9 mouse cellular contexts compared by ENCODE assay signal in genomic region chr10:76961790-76962489, GRCm38 (mm10). TPM values are rescaled to one million over a fixed set of nuclear protein-coding genes. Genes with fewer than 3 reads are reported as not detected.
A peak's percentile ranks its signal among the peaks of the same experiment; 100 is the strongest.
DNase-seq lines count a peak whose midpoint lies in the region; ATAC-seq lines count a peak whose summit lies in the region.
"Had no signal": no experiment of that assay in that cellular context is flagged by ENCODE, and none has a peak within 500 bp of the region (broad histone marks: within the 10 kb centered on the region; RNA-seq: fewer than 3 reads in every experiment).

Gene Pcbp3, minus strand, starts transcription at chr10:76961887.

- no peaks in the 10 kb centered on the region for H3K9me3 ChIP-seq in heart, embryonic 11.5 days (replicated peaks; ENCODE audit: control insufficient read depth, low read length)
- H3K9me3 ChIP-seq in kidney, embryonic 15.5 days (replicated peaks), result no peaks in the 10 kb centered on the region
- no peaks in the 10 kb centered on the region for H3K9me3 ChIP-seq in limb, embryonic 15.5 days

- H3K27me3 ChIP-seq in heart, embryonic 11.5 days (ENCODE audit: control insufficient read depth, insufficient read depth, low read length), result no peaks in the 10 kb centered on the region
- H3K27me3 ChIP-seq in kidney, embryonic 15.5 days, result 0 out of 2 replicates have a peak, but pooled peaks cover 4% of the 10 kb centered on the region
- H3K27me3 ChIP-seq in limb, embryonic 15.5 days, result no peaks in the 10 kb centered on the region

- peak within 1 kb of the TSS; percentile 80 for H3K4me3 ChIP-seq in brown adipose tissue, adult 24 weeks (ENCODE audit: insufficient read depth, low read depth, low read length)
- peak within 1 kb of the TSS; percentile 50 for H3K4me3 ChIP-seq in heart, embryonic 11.5 days (ENCODE audit: low read depth, low read length)
- peak within 1 kb of the TSS; percentile 78 for H3K4me3 ChIP-seq in kidney, embryonic 15.5 days (replicated peaks)
- peak within 1 kb of the TSS; percentile 67 for H3K4me3 ChIP-seq in limb, embryonic 15.5 days

- H3K27ac ChIP-seq in brown adipose tissue, adult 24 weeks (replicated peaks; ENCODE audit: low read depth, low read length), result no peak within 1 kb of the TSS
- H3K27ac ChIP-seq in heart, embryonic 11.5 days (ENCODE audit: low read depth, low read length), result no peak within 1 kb of the TSS
- peak within 1 kb of the TSS; percentile 74 for H3K27ac ChIP-seq in kidney, embryonic 15.5 days
- H3K27ac ChIP-seq in limb, embryonic 15.5 days, result peak within 1 kb of the TSS; percentile 65; the same call in 1 of the 2 replicates

- WGBS in heart, embryonic 11.5 days (ENCODE audit: insufficient replicate concordance), result 2% methylated on average over 59 of the region's 62 CpGs
- 2% methylated on average over 62 of the region's 62 CpGs for WGBS in kidney, embryonic 15.5 days
- 2% methylated on average over 62 of the region's 62 CpGs for WGBS in limb, embryonic 15.5 days

- peak within 1 kb of the TSS; percentile 78 for H3K4me2 ChIP-seq in heart, embryonic 11.5 days
- H3K4me2 ChIP-seq in kidney, embryonic 15.5 days, result peak within 1 kb of the TSS; percentile 99
- H3K4me2 ChIP-seq in limb, embryonic 15.5 days, result peak within 1 kb of the TSS; percentile 99

- H3K36me3 ChIP-seq in heart, embryonic 11.5 days (ENCODE audit: control insufficient read depth, insufficient read depth, low read length), result no peaks in the 10 kb centered on the region
- no peaks in the 10 kb centered on the region for H3K36me3 ChIP-seq in kidney, embryonic 15.5 days
- no peaks in the 10 kb centered on the region for H3K36me3 ChIP-seq in limb, embryonic 15.5 days

- DNase-seq in B cell, adult 2 months, result peak; percentile 97
- peak; percentile 88 to 90 for DNase-seq in monocyte, adult 2 months (ENCODE audit: low read depth in 1 of 2, low spot score in 2 of 2)
- peak; percentile 82 to 89 for DNase-seq in spleen, postnatal 14 days (ENCODE audit: low spot score in 2 of 2)

- ATAC-seq in erythroid progenitor cell, adult 5-6 weeks (replicated peaks; ENCODE audit: low FRiP score, poor library complexity, severe bottlenecking), result peak; percentile 92
- peak; percentile 96 for ATAC-seq in heart, embryonic 11.5 days (replicated peaks; ENCODE audit: insufficient number of reproducible peaks, low FRiP score, low TSS enrichment)
- ATAC-seq in kidney, embryonic 15.5 days (replicated peaks; ENCODE audit: low FRiP score), result peak; percentile 98
- ATAC-seq in limb, embryonic 15.5 days (ENCODE audit: insufficient number of reproducible peaks, low FRiP score, low TSS enrichment, low read depth), result peak; percentile 98

- H3K4me1 ChIP-seq in brown adipose tissue, adult 24 weeks (ENCODE audit: control insufficient read depth, insufficient read depth, insufficient read length, low read length), result peaks cover 3% of the 10 kb centered on the region; the same call in 1 of the 2 replicates
- peaks cover 28% of the 10 kb centered on the region for H3K4me1 ChIP-seq in heart, embryonic 11.5 days (ENCODE audit: control insufficient read depth, insufficient read depth, low read length)
- peaks cover 44% of the 10 kb centered on the region for H3K4me1 ChIP-seq in kidney, embryonic 15.5 days
- H3K4me1 ChIP-seq in limb, embryonic 15.5 days, result peaks cover 36% of the 10 kb centered on the region

- peak within 1 kb of the TSS; percentile 66 for H3K9ac ChIP-seq in heart, embryonic 11.5 days (ENCODE audit: low read depth, low read length)
- H3K9ac ChIP-seq in kidney, embryonic 15.5 days, result peak within 1 kb of the TSS; percentile 81
- peak within 1 kb of the TSS; percentile 62 for H3K9ac ChIP-seq in limb, embryonic 15.5 days

RNA-seq across cellular contexts. Expression of gene Pcbp3, which starts in this region (rescaled TPM):
- 7.3 and 17.4 TPM in 2 replicates for polyA plus RNA-seq in brown adipose tissue, adult 24 weeks (2012; ENCODE audit: insufficient read depth, insufficient read length, missing spikeins)
- 2.9 TPM in 1 of 2 replicates, not detected in the other for total RNA-seq in erythroid progenitor cell, adult 5-6 weeks (2015; ENCODE audit: low replicate concordance)
- not detected in 2 replicates for total RNA-seq in erythroid progenitor cell, adult 5-6 weeks (2017; ENCODE audit: low replicate concordance)
- 6.6 and 6.9 TPM in 2 replicates for polyA plus RNA-seq in heart, embryonic 11.5 days (2014; fragmentation: Nextera tagmentation; extraction: Ambion mirVana)
- polyA plus RNA-seq in kidney, embryonic 15.5 days (2015; fragmentation: Nextera tagmentation; extraction: Ambion mirVana), result 45.4 and 53.0 TPM in 2 replicates
- polyA plus RNA-seq in limb, embryonic 15.5 days (2015; fragmentation: Nextera tagmentation; extraction: Ambion mirVana), result 19.1 and 19.2 TPM in 2 replicates
- total RNA-seq: CH12.LX had no signal

Comparison
In these comparisons a context has a peak if more than half of its experiments do, and no peak if none do; other contexts are left out.
1. H3K27ac ChIP-seq: peak in kidney, embryonic 15.5 days (single experiment) and limb, embryonic 15.5 days (single experiment); none in brown adipose tissue, adult 24 weeks (single experiment) and heart, embryonic 11.5 days (single experiment).
2. Peak in every context shown above with its lines, with median percentiles within 50 percentile points of each other: DNase-seq, H3K4me3 ChIP-seq, ATAC-seq, H3K4me2 ChIP-seq and H3K9ac ChIP-seq.